Mouse (Mus musculus) heart, adult 2 months (tissue): ENCODE data around the gene Pla2g16.

Experiments
- CTCF ChIP-seq: fragments of 200-600 bp; IDR thresholded peaks from 2 replicates; pipeline ENCODE4 v1.8.1; 2022; ENCODE audit warnings: antibody characterized with exemption, mild to moderate bottlenecking, moderate library complexity
- POLR2A ChIP-seq: fragments of 200-500 bp; IDR thresholded peaks from 2 replicates; pipeline ENCODE4 v1.6.1; 2011; ENCODE audit warnings: mild to moderate bottlenecking, low read depth, low read length, control low read depth; ENCODE audit not compliant: insufficient read depth

- TF ChIP-seq CTCF (no peak), POLR2A (no peak)
These were observed 2.4 kb upstream of the Pla2g16 start for GRCm38 (mm10) chr19:7554881-7555280.
